Mouse (Mus musculus): ENCODE data around the gene Tuba1a. TPM values are rescaled to one million over a fixed set of nuclear protein-coding genes. Genes with fewer than 3 reads are reported as not detected.
"Not testable (repeated sequence)": the region's sequence is repeated elsewhere in the genome, so short reads cannot be mapped to it uniquely, and the experiment has no call there.

Tuba1a gene
- total RNA-seq, 2 experiments from 2014 or later, result 73.0 to 74.5 TPM

- intact Hi-C loops (cut with DNase I), result loop anchor here (1.0 kb wide), 1 partner anchor 33 kb away; the partner anchor contains the start of genes Gm49450 and Tuba1a
- DNase-seq, result no peak
Measured at GRCm38 (mm10) chr15:98985982-98986715, 32.6 kb upstream of the Tuba1a start.

GRCm38 (mm10) chr15:98985240-98985981, 31.9 kb upstream of the Tuba1a start:
- DNase-seq, result peak; percentile 84 to 89
- intact Hi-C loops (cut with DNase I), result loop anchor here (1.0 kb wide), 1 partner anchor 32 kb away; the partner anchor contains the start of genes Gm49450 and Tuba1a

- intact Hi-C loops (cut with DNase I), result loop anchor here (1.0 kb wide), 1 partner anchor 31 kb away; the partner anchor contains the start of genes Gm49450 and Tuba1a
- no peak for DNase-seq
Measured at GRCm38 (mm10) chr15:98984681-98985080, 31.2 kb upstream of the Tuba1a start.

GRCm38 (mm10) chr15:98983431-98984081, 30.1 kb upstream of the Tuba1a start:
- no peak for DNase-seq

GRCm38 (mm10) chr15:98982100-98982499, 28.6 kb upstream of the Tuba1a start:
- no peak for DNase-seq
- intact Hi-C loops (cut with DNase I), result no loop called here

More at GRCm38 (mm10) chr15:98983431-98984081, 30.1 kb upstream of the Tuba1a start:
- intact Hi-C loops (cut with DNase I), result no loop called here

GRCm38 (mm10) chr15:98980012-98980614, 26.6 kb upstream of the Tuba1a start:
- intact Hi-C loops (cut with DNase I), result no loop called here
- DNase-seq, result no peak

- no peak for DNase-seq
- intact Hi-C loops (cut with DNase I), result no loop called here
Measured at GRCm38 (mm10) chr15:98978409-98979172, 25.1 kb upstream of the Tuba1a start.

GRCm38 (mm10) chr15:98977759-98978408, 24.4 kb upstream of the Tuba1a start:
- DNase-seq, result peak; percentile 79 to 86
- intact Hi-C loops (cut with DNase I), result no loop called here

GRCm38 (mm10) chr15:98976763-98977758, 23.6 kb upstream of the Tuba1a start:
- intact Hi-C loops (cut with DNase I), result no loop called here
- no peak for DNase-seq

- no peak for DNase-seq
- intact Hi-C loops (cut with DNase I), result no loop called here
Measured at GRCm38 (mm10) chr15:98973015-98973614, 19.6 kb upstream of the Tuba1a start.

- intact Hi-C loops (cut with DNase I); DNase-seq: not testable (repeated sequence)
Measured at GRCm38 (mm10) chr15:98971576-98972320, 18.2 kb upstream of the Tuba1a start.

- DNase-seq, result no peak
- intact Hi-C loops (cut with DNase I), result no loop called here
Measured at GRCm38 (mm10) chr15:98971111-98971510, 17.6 kb upstream of the Tuba1a start.

GRCm38 (mm10) chr15:98969372-98970101, 16.0 kb upstream of the Tuba1a start:
- no peak for DNase-seq
- intact Hi-C loops (cut with DNase I), result no loop called here

- intact Hi-C loops (cut with DNase I), result no loop called here
- no peak for DNase-seq
Measured at GRCm38 (mm10) chr15:98968701-98969371, 15.3 kb upstream of the Tuba1a start.

GRCm38 (mm10) chr15:98959531-98959930, 6.0 kb upstream of the Tuba1a start:
- intact Hi-C loops (cut with DNase I), result no loop called here

GRCm38 (mm10) chr15:98958901-98959420, 5.5 kb upstream of the Tuba1a start:
- intact Hi-C loops (cut with DNase I), result no loop called here
- DNase-seq, result no peak

More at GRCm38 (mm10) chr15:98959531-98959930, 6.0 kb upstream of the Tuba1a start:
- no peak for DNase-seq
